Mouse (Mus musculus) liver, embryonic 14.5 days (tissue): ENCODE results near the gene Gm13199. TPM values are rescaled to one million over a fixed set of nuclear protein-coding genes. Genes with fewer than 3 reads are reported as not detected.
A peak's percentile ranks its signal among the peaks of the same experiment; 100 is the strongest.

ENCODE experiments used
- ATAC-seq: fragments of 200-750 bp; cut with Nextera tagmentation; 2 replicates; pipeline ENCODE4 v1.8.0; 2017; ENCODE audit warnings: moderate number of reproducible peaks, mild to moderate bottlenecking, moderate library complexity; ENCODE audit not compliant: insufficient read depth
- DNase-seq, 3 experiments: peaks; one replicate each; pipeline ENCODE4 v3.0.0-alpha.2; 2012 to 2013; ENCODE audit warnings: low read depth in 3 of 3, low spot score in 3 of 3
- H3K27ac ChIP-seq: fragments of 300-500 bp; sonication (generic); 2 replicates; pipeline ENCODE4 v1.5.1; 2014; ENCODE audit warnings: moderate library complexity, mild to moderate bottlenecking, control low read depth, inconsistent platforms
- H3K27me3 ChIP-seq: fragments of 300-500 bp; sonication (generic); 2 replicates; pipeline ENCODE4 v1.6.1; 2014; ENCODE audit warnings: mild to moderate bottlenecking, low read length, moderate library complexity; ENCODE audit not compliant: control insufficient read depth, insufficient read depth
- H3K36me3 ChIP-seq: fragments of 300-500 bp; sonication (generic); replicated peaks from 2 replicates; pipeline ENCODE4 v1.6.1; 2014; ENCODE audit warnings: low read depth; ENCODE audit not compliant: control insufficient read depth, insufficient read depth
- H3K4me1 ChIP-seq, 2 experiments: fragments of 200-500 bp in 1 of 2; fragments of 300-500 bp in 1 of 2; sonication (generic) in 1 of 2; replicated peaks; 2 replicates each; pipeline ENCODE4 v1.6.1; 2012 to 2014; ENCODE audit warnings: antibody characterized with exemption in 1 of 2, inconsistent platforms in 1 of 2, low read length in 1 of 2; ENCODE audit not compliant: control insufficient read depth in 2 of 2, insufficient read depth in 2 of 2
- H3K4me2 ChIP-seq: fragments of 300-500 bp; sonication (generic); 2 replicates; pipeline ENCODE4 v1.6.1; 2014; ENCODE audit warnings: low read depth, mild to moderate bottlenecking, control low read depth, moderate library complexity
- H3K4me3 ChIP-seq, 2 experiments: fragments of 200-500 bp in 1 of 2; fragments of 300-500 bp in 1 of 2; sonication (generic) in 1 of 2; 2 replicates each; pipeline ENCODE4 v1.5.1; 2012 to 2014; ENCODE audit warnings: low read depth in 2 of 2, low read length in 2 of 2, mild to moderate bottlenecking in 2 of 2, control low read depth in 1 of 2, inconsistent platforms in 1 of 2, moderate library complexity in 1 of 2; ENCODE audit not compliant: insufficient read depth in 1 of 2
- H3K9ac ChIP-seq: fragments of 300-500 bp; sonication (generic); replicated peaks from 2 replicates; pipeline ENCODE4 v1.6.1; 2014; ENCODE audit warnings: mild to moderate bottlenecking, control low read depth, moderate library complexity
- H3K9me3 ChIP-seq: fragments of 300-500 bp; sonication (generic); 2 replicates; pipeline ENCODE4 v1.6.1; 2016; ENCODE audit warnings: low read length, mixed read lengths; ENCODE audit not compliant: control insufficient read depth
- CTCF ChIP-seq: IDR thresholded peaks from 2 replicates; pipeline ENCODE4 v1.5.1; 2016; ENCODE audit warnings: antibody characterized with exemption, low read depth, control low read depth
- EP300 ChIP-seq: IDR thresholded peaks from 2 replicates; pipeline ENCODE4 v1.6.1; 2016; ENCODE audit warnings: antibody characterized with exemption, low read depth
- WGBS: fragments of 180-500 bp; shearing (Covaris S2); extraction: QIAGEN DNeasy Blood & Tissue Kit; methylation state at CpG from one replicate; pipeline ENCODE4 v1.1.7; 2014; ENCODE audit not compliant: insufficient replicate concordance; 5-methylcytosine and 5-hydroxymethylcytosine counted together
- polyA plus RNA-seq, 2 experiments: library from polyadenylated mRNA; depleted of rRNA in 1 of 2; stranded (reverse) in 1 of 2; unstranded in 1 of 2; fragments of >200 nt; fragmentation: Nextera tagmentation in 1 of 2; extraction: Ambion mirVana in 1 of 2; gene quantifications; 2 replicates each; pipeline versions ENCODE4 v1.2.1 to v1.2.3; 2012 to 2014

Gm13199 gene
- polyA plus RNA-seq, 2 experiments, result 0.58 to 0.79 TPM

DNA sequence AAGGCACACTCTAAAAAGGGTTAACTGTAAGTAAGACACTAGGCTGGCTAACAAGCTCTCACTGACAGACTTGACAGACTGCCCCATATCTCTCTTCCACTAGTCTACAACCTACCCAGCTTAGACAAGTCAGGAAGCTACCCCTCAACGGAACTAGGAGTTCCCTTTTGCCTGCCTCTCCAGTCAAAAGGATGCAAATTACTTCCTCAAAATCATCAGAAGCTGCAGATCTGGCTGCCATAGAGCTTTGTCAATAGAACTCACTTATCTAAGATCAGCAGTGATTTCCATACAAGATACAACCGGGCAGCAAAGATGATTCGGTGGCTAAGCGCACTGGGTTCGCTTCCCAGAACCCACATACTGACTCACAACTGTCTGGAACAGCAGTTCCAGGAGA, 38.0 kb downstream of the Gm13199 start:
- DNase-seq (no peak), ATAC-seq (no peak)
- no peaks in the 10 kb centered on the region for H3K9me3 ChIP-seq
- H3K27me3 ChIP-seq, result no peaks in the 10 kb centered on the region
- WGBS, result 39% methylated on average over 5 of the region's 5 CpGs
- H3K4me1 ChIP-seq, result peaks cover 0 to 11% of the 10 kb centered on the region in 2 experiments; a peak in 2 of 4 replicates
- H3K4me2 ChIP-seq, result no peak overlapping the region
- no peak for TF ChIP-seq EP300
- no peak for TF ChIP-seq CTCF
- H3K27ac ChIP-seq, result no peak overlapping the region
- no peak overlapping the region for H3K4me3 ChIP-seq
- H3K36me3 ChIP-seq, result peaks cover 11% of the 10 kb centered on the region
- no peak overlapping the region for H3K9ac ChIP-seq

DNA sequence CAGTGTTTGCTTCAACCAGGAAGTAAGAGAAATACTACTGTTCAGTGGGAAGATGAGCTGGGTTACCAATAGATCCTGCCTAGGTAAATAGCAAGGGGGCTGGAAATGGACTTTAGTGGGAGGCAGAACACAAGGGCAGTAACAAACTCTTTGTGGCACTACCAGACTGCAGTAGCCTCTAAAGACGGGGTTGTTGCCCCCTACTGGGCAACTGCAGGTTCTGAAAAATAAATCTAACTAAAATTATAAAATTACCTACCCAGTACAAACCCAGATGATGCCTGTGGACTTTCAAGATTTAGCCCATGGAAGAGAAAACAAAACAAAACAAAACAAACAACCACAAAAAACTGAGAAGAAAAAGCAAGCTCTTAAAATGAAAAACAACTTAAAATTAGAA, 38.5 kb downstream of the Gm13199 start:
- Histone ChIP-seq H3K4me2 (no peak overlapping the region), H3K27ac (no peak overlapping the region), H3K27me3 (no peaks in the 10 kb centered on the region), H3K9ac (no peak overlapping the region), H3K9me3 (no peaks in the 10 kb centered on the region), H3K4me1 (peaks cover 0 to 11% of the 10 kb centered on the region in 2 experiments; a peak in 2 of 4 replicates), H3K4me3 (no peak overlapping the region), H3K36me3 (peaks cover 15% of the 10 kb centered on the region)
- DNase-seq (no peak), ATAC-seq (no peak)
- TF ChIP-seq CTCF, result peak; percentile 27
- no peak for TF ChIP-seq EP300
- WGBS, result 27% methylated on average over 1 of the region's 1 CpGs

DNA sequence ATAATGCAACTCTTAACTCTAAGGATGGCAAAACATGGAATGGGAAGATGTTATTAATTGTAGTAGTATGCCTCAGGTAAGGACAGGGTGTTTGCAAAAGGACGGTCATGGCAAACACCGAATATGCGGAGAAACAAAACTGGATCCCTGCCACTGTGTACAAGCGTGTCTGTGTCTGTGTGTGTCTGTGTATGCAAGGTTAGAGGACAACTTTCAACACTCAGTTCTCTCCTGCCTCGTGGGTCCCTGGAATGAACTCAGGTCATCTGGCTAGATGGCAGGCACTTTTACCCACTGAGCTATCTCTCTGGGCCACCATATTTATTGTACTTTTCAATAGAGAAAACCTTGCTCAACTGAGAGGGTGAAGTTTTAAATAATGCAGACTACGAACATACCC, 40.3 kb downstream of the Gm13199 start:
- no peak for TF ChIP-seq CTCF
- no peak for TF ChIP-seq EP300
- Histone ChIP-seq H3K4me2 (no peak overlapping the region), H3K9ac (no peak overlapping the region), H3K27me3 (no peaks in the 10 kb centered on the region), H3K4me1 (peaks cover 0 to 11% of the 10 kb centered on the region in 2 experiments; a peak in 2 of 4 replicates), H3K36me3 (peaks cover 25% of the 10 kb centered on the region), H3K9me3 (no peaks in the 10 kb centered on the region), H3K4me3 (no peak overlapping the region), H3K27ac (no peak overlapping the region)
- ATAC-seq (no peak), DNase-seq (no peak)
- 84% methylated on average over 6 of the region's 6 CpGs for WGBS

DNA sequence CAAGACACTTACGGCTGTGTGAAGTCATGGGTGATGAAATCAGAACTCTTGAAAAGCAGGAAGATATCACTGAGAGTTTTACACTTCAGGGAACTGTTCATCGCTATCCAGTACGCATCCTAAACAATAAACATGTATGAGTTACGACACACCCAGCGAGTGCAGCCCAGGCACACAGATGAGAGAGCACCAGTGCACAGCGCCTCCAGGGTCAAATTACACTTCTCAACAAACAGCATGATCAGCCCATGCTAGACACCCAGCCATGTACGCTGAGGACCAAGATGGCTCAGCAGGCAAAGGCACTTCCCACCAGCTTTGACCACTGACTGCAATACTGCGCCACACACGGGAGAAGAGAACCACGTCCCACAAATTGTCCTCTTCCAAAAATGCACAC, 41.5 kb downstream of the Gm13199 start:
- ATAC-seq, result no peak
- peaks cover 26% of the 10 kb centered on the region for H3K36me3 ChIP-seq
- no peak overlapping the region for H3K4me3 ChIP-seq
- H3K4me1 ChIP-seq, result peaks cover 0 to 11% of the 10 kb centered on the region in 2 experiments; a peak in 2 of 4 replicates
- 83% methylated on average over 10 of the region's 10 CpGs for WGBS
- no peaks in the 10 kb centered on the region for H3K27me3 ChIP-seq
- no peak overlapping the region for H3K4me2 ChIP-seq
- H3K9ac ChIP-seq, result no peak overlapping the region
- TF ChIP-seq EP300, result no peak
- no peak for TF ChIP-seq CTCF
- H3K27ac ChIP-seq, result no peak overlapping the region
- DNase-seq, result no peak
- no peaks in the 10 kb centered on the region for H3K9me3 ChIP-seq

Other genes starting within 250 kb of the Gm13199 start
- 0.47 and 0.63 TPM in 2 replicates for gene Camk1d, start 148.4 kb downstream of the Gm13199 start, polyA plus RNA-seq (2012; rRNA removed)
- 0.83 and 1.0 TPM in 2 replicates for gene Camk1d, start 148.4 kb downstream of the Gm13199 start, polyA plus RNA-seq (2014; fragmentation: Nextera tagmentation; extraction: Ambion mirVana)
- 10.5 and 17.8 TPM in 2 replicates for gene Nudt5, start 17.9 kb downstream of the Gm13199 start, polyA plus RNA-seq (2012; rRNA removed)
- gene Nudt5, start 17.9 kb downstream of the Gm13199 start, polyA plus RNA-seq (2014; fragmentation: Nextera tagmentation; extraction: Ambion mirVana), result 47.3 and 55.1 TPM in 2 replicates
- 76.5 and 112 TPM in 2 replicates for gene Cdc123, start 17.8 kb downstream of the Gm13199 start, polyA plus RNA-seq (2012; rRNA removed)
- 135 and 138 TPM in 2 replicates for gene Cdc123, start 17.8 kb downstream of the Gm13199 start, polyA plus RNA-seq (2014; fragmentation: Nextera tagmentation; extraction: Ambion mirVana)
- gene Sec61a2, start 32.5 kb upstream of the Gm13199 start, polyA plus RNA-seq (2012; rRNA removed), result 16.9 and 18.1 TPM in 2 replicates
- gene Sec61a2, start 32.5 kb upstream of the Gm13199 start, polyA plus RNA-seq (2014; fragmentation: Nextera tagmentation; extraction: Ambion mirVana), result 10.3 and 11.5 TPM in 2 replicates
- gene Dhtkd1, start 79.9 kb upstream of the Gm13199 start, polyA plus RNA-seq (2012; rRNA removed), result 2.7 and 2.8 TPM in 2 replicates
- gene Dhtkd1, start 79.9 kb upstream of the Gm13199 start, polyA plus RNA-seq (2014; fragmentation: Nextera tagmentation; extraction: Ambion mirVana), result 1.6 TPM in 2 replicates
- 4.5 and 6.8 TPM in 2 replicates for gene Upf2, start 88.5 kb upstream of the Gm13199 start, polyA plus RNA-seq (2012; rRNA removed)
- gene Upf2, start 88.5 kb upstream of the Gm13199 start, polyA plus RNA-seq (2014; fragmentation: Nextera tagmentation; extraction: Ambion mirVana), result 3.7 and 3.8 TPM in 2 replicates